Mouse (Mus musculus) intestine, embryonic 16.5 days (tissue): ENCODE measurements around the gene Adgrf1. TPM values are rescaled to one million over a fixed set of nuclear protein-coding genes. Genes with fewer than 3 reads are reported as not detected.

Source experiments
- ATAC-seq: fragments of 200-750 bp; cut with Nextera tagmentation; 2 replicates; pipeline ENCODE4 v1.8.0; 2017; ENCODE audit warnings: moderate TSS enrichment, moderate library complexity
- H3K27ac ChIP-seq: fragments of 300-500 bp; sonication (generic); 2 replicates; pipeline ENCODE4 v1.5.1; 2014; ENCODE audit warnings: mild to moderate bottlenecking, low read length
- H3K27me3 ChIP-seq: fragments of 300-500 bp; sonication (generic); replicated peaks from 2 replicates; pipeline ENCODE4 v1.6.1; 2014; ENCODE audit warnings: low read length, control low read depth, mixed read lengths; ENCODE audit not compliant: control insufficient read depth, insufficient read depth
- H3K36me3 ChIP-seq: fragments of 300-500 bp; sonication (generic); 2 replicates; pipeline ENCODE4 v1.6.1; 2014; ENCODE audit warnings: low read length, control low read depth; ENCODE audit not compliant: control insufficient read depth, insufficient read depth
- H3K4me1 ChIP-seq: fragments of 300-500 bp; sonication (generic); 2 replicates; pipeline ENCODE4 v1.6.1; 2014; ENCODE audit warnings: low read length, control low read depth, mixed read lengths; ENCODE audit not compliant: control insufficient read depth, insufficient read depth
- H3K4me2 ChIP-seq: fragments of 300-500 bp; sonication (generic); 2 replicates; pipeline ENCODE4 v1.6.1; 2014; ENCODE audit warnings: low read depth, low read length, control low read depth
- H3K4me3 ChIP-seq: fragments of 300-500 bp; sonication (generic); 2 replicates; pipeline ENCODE4 v1.5.1; 2014; ENCODE audit warnings: mild to moderate bottlenecking, low read length
- H3K9ac ChIP-seq: fragments of 300-500 bp; sonication (generic); 2 replicates; pipeline ENCODE4 v1.6.1; 2014; ENCODE audit warnings: low read depth, low read length
- H3K9me3 ChIP-seq: fragments of 300-500 bp; sonication (generic); 2 replicates; pipeline ENCODE4 v1.6.1; 2016; ENCODE audit warnings: low read length, control low read depth; ENCODE audit not compliant: control insufficient read depth
- WGBS: fragments of 180-500 bp; shearing (Covaris S2); extraction: QIAGEN DNeasy Blood & Tissue Kit; methylation state at CpG from one replicate; pipeline ENCODE4 v1.1.7; 2014; 5-methylcytosine and 5-hydroxymethylcytosine counted together
- polyA plus RNA-seq: library from polyadenylated mRNA; unstranded; fragments of >200 nt; fragmentation: Nextera tagmentation; extraction: Ambion mirVana; gene quantifications from 2 replicates; pipeline ENCODE4 v1.2.1, GENCODE M21; 2015

Gene Adgrf1
- polyA plus RNA-seq, 1 experiment from 2014 or later: 0.12 TPM

DNA sequence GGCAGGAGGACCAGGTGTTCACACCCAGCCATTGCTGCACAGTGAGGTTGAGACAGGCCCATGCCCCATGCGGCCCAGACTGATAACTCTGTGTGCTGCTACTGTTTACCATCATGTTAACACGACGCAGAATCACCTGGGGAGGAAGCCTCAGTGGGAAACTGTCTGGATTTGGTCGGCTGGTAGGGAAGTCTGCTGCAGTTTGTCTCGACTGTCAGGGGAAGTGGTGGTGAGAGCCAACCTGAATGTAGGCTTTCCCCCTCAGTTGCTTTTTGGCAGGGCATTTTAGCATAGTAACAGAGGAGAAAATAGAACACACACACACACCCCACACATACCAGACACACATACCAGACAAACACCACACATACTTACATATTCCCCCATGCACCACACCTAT lies 12.7 kb downstream of the Adgrf1 start:
- Histone ChIP-seq H3K9ac (no peak overlapping the region), H3K4me2 (no peak overlapping the region), H3K36me3 (no peaks in the 10 kb centered on the region), H3K4me3 (no peak overlapping the region), H3K4me1 (no peaks in the 10 kb centered on the region), H3K9me3 (no peaks in the 10 kb centered on the region), H3K27me3 (no peaks in the 10 kb centered on the region), H3K27ac (no peak overlapping the region)
- WGBS: 48% methylated on average over 5 of the region's 5 CpGs
- ATAC-seq: no peak

GRCm38 (mm10) chr17:43299515-43299914 lies 29.4 kb downstream of the Adgrf1 start:
- Histone ChIP-seq H3K36me3 (no peaks in the 10 kb centered on the region), H3K4me3 (no peak overlapping the region), H3K4me2 (no peak overlapping the region), H3K27me3 (no peaks in the 10 kb centered on the region), H3K27ac (no peak overlapping the region), H3K9me3 (no peaks in the 10 kb centered on the region), H3K4me1 (no peaks in the 10 kb centered on the region), H3K9ac (no peak overlapping the region)
- ATAC-seq: no peak
- 84% methylated on average over 7 of the region's 7 CpGs for WGBS

DNA sequence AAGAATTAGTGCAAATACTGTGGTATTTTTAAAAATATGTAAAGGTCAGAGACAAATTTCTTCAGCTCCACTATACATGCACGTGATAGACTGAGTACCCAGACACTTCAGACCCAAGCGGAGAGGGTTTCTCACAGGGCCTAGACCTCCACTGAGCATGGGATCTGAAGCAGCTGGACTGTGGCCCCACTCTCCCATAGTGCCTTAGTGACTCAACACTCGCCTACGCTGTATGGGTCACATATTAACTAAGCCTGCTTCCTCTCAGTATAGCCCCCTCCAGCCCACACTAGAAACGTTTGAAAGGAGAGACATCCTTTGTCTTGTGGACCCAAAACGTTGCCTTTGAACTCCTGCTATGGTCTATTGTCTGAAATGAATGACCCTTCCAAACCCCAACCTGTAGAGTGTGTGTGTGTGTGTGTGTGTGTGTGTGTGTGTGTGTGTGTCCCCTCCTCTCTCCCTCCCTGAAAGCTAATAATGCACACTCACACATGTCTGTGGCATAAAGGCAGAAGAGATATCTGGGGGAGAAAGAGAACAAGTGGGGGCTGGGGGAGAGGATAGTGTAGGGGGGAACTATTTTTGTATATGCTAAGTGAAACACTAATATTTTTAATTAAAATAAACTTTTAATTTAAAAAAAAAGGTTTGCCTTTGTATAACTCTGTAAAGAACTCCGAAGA lies 56.0 kb downstream of the Adgrf1 start:
- 0 out of 2 replicates have a peak overlapping the region, but pooled peaks have one; percentile 51 for H3K9ac ChIP-seq
- H3K4me2 ChIP-seq: peak overlapping the region; percentile 51; the same call in 1 of the 2 replicates
- peak; percentile 82 for ATAC-seq
- H3K4me1 ChIP-seq: peaks cover 9% of the 10 kb centered on the region; the same call in 1 of the 2 replicates
- H3K4me3 ChIP-seq: no peak overlapping the region
- no peaks in the 10 kb centered on the region for H3K27me3 ChIP-seq
- no peaks in the 10 kb centered on the region for H3K36me3 ChIP-seq
- WGBS: 44% methylated on average over 7 of the region's 7 CpGs
- no peaks in the 10 kb centered on the region; the same call in 1 of the 2 replicates for H3K9me3 ChIP-seq
- H3K27ac ChIP-seq: no peak overlapping the region

GRCm38 (mm10) chr17:43326726-43327700 lies 56.9 kb downstream of the Adgrf1 start:
- Histone ChIP-seq H3K4me2 (peak overlapping the region; percentile 51), H3K36me3 (no peaks in the 10 kb centered on the region), H3K4me3 (peak overlapping the region; percentile 34), H3K9me3 (no peaks in the 10 kb centered on the region; the same call in 1 of the 2 replicates), H3K9ac (peak overlapping the region; percentile 51; the same call in 1 of the 2 replicates), H3K27me3 (no peaks in the 10 kb centered on the region), H3K27ac (peak overlapping the region; percentile 39; the same call in 1 of the 2 replicates), H3K4me1 (peaks cover 9% of the 10 kb centered on the region; the same call in 1 of the 2 replicates)
- WGBS: 17% methylated on average over 29 of the region's 29 CpGs
- peak; percentile 81 for ATAC-seq

DNA sequence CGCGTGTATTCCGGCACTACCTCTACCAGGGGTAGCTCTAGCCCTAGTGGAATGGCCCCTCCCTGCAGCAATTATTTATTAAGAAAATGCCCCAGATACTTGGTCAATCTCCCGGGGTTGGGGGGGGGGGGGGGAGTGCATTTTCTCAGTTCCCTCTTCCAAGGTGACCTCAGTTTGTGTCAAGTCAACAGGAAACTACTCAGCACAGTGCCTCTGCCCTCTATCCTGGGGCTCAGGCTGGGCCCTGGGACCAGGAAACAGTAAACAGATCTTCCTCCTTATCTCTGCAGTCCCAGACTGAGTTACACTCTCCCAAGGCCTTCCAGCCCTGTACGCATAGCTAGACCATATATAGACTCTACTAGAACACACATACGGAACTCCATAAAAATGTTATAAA lies 57.7 kb downstream of the Adgrf1 start:
- H3K9ac ChIP-seq: no peak overlapping the region
- H3K27ac ChIP-seq: no peak overlapping the region
- peak; percentile 64 for ATAC-seq
- no peaks in the 10 kb centered on the region; the same call in 1 of the 2 replicates for H3K9me3 ChIP-seq
- no peak overlapping the region for H3K4me3 ChIP-seq
- H3K36me3 ChIP-seq: no peaks in the 10 kb centered on the region
- WGBS: 60% methylated on average over 6 of the region's 6 CpGs
- H3K4me1 ChIP-seq: peaks cover 12% of the 10 kb centered on the region; the same call in 1 of the 2 replicates
- H3K27me3 ChIP-seq: no peaks in the 10 kb centered on the region
- no peak overlapping the region for H3K4me2 ChIP-seq

- WGBS: 77% methylated on average over 4 of the region's 4 CpGs
- H3K4me1 ChIP-seq: peaks cover 12% of the 10 kb centered on the region; the same call in 1 of the 2 replicates
- H3K4me2 ChIP-seq: no peak overlapping the region
- no peaks in the 10 kb centered on the region for H3K27me3 ChIP-seq
- H3K36me3 ChIP-seq: no peaks in the 10 kb centered on the region
- ATAC-seq: no peak
- no peak overlapping the region for H3K9ac ChIP-seq
- H3K4me3 ChIP-seq: no peak overlapping the region
- no peaks in the 10 kb centered on the region; the same call in 1 of the 2 replicates for H3K9me3 ChIP-seq
- no peak overlapping the region for H3K27ac ChIP-seq
Observed at GRCm38 (mm10) chr17:43329216-43329615, 59.1 kb downstream of the Adgrf1 start.

DNA sequence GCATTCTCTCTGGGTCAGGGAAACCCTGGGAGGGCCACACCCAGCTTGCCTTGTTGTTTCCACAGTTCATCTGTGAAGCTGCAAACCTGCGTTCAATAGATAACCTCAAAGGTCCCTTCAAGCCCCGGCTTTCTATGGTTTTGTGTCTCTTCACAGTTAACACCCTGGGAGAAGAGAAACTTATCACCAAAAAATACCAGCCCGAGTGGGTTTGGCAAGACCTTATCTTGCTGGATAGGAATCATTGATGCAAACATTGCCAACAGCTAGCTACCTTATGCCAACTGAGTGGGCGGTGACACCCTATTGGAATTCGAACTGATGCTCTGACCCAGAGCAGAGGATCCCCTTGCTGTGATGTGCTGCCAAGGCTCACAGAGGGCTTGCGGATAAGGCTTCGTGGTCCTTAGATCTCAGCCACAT lies 59.6 kb downstream of the Adgrf1 start:
- no peak overlapping the region for H3K4me3 ChIP-seq
- H3K4me2 ChIP-seq: no peak overlapping the region
- H3K4me1 ChIP-seq: peaks cover 12% of the 10 kb centered on the region; the same call in 1 of the 2 replicates
- no peaks in the 10 kb centered on the region for H3K36me3 ChIP-seq
- H3K27me3 ChIP-seq: no peaks in the 10 kb centered on the region
- no peak overlapping the region for H3K9ac ChIP-seq
- WGBS: 70% methylated on average over 7 of the region's 7 CpGs
- ATAC-seq: no peak
- no peak overlapping the region for H3K27ac ChIP-seq
- H3K9me3 ChIP-seq: no peaks in the 10 kb centered on the region; the same call in 1 of the 2 replicates

- WGBS: 44% methylated on average over 5 of the region's 5 CpGs
- H3K9me3 ChIP-seq: no peaks in the 10 kb centered on the region
- no peaks in the 10 kb centered on the region for H3K36me3 ChIP-seq
- H3K27me3 ChIP-seq: no peaks in the 10 kb centered on the region
- ATAC-seq: no peak
- no peak overlapping the region for H3K4me2 ChIP-seq
- no peak overlapping the region for H3K9ac ChIP-seq
- peaks cover 6% of the 10 kb centered on the region; the same call in 1 of the 2 replicates for H3K4me1 ChIP-seq
- H3K27ac ChIP-seq: no peak overlapping the region
- H3K4me3 ChIP-seq: no peak overlapping the region
Observed at GRCm38 (mm10) chr17:43332686-43333085, 62.6 kb downstream of the Adgrf1 start.

GRCm38 (mm10) chr17:43334074-43334473 lies 63.9 kb downstream of the Adgrf1 start:
- no peak overlapping the region for H3K9ac ChIP-seq
- no peaks in the 10 kb centered on the region for H3K9me3 ChIP-seq
- H3K36me3 ChIP-seq: no peaks in the 10 kb centered on the region
- H3K4me3 ChIP-seq: no peak overlapping the region
- H3K27me3 ChIP-seq: no peaks in the 10 kb centered on the region
- no peak overlapping the region for H3K27ac ChIP-seq
- WGBS: 36% methylated on average over 9 of the region's 9 CpGs
- peak; percentile 80 for ATAC-seq
- H3K4me2 ChIP-seq: no peak overlapping the region
- peaks cover 4% of the 10 kb centered on the region; the same call in 1 of the 2 replicates for H3K4me1 ChIP-seq
